Mouse (Mus musculus): ENCODE measurements around the gene Psg23. TPM values are rescaled to one million over a fixed set of nuclear protein-coding genes. Genes with fewer than 3 reads are reported as not detected.
"Not testable (repeated sequence)": the region's sequence is repeated elsewhere in the genome, so short reads cannot be mapped to it uniquely, and the experiment has no call there.

The Psg23 gene
- polyA plus RNA-seq (2016; fragmentation: Nextera tagmentation; extraction: Ambion mirVana) = not detected in 2 replicates

DNA sequence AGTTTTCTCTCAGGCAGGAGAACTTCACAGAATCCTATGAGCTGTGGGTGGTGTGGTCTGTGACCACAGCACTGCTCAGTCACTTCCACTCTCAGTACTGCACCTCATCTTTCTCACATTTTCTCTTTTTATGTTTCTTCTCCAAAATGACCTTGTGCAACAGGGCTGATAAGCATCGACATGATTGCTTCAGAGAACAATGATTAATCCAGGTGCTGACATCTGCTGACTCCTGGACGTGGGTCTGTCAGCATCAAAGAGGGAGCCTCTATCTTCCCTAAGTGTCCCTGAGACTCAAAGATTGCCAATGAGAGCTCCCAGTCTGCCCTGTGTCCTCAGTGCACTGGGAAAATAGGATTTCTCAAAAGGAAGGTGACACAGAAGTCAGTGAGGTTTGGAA, at the start of gene Psg23:
TSS of gene Psg23 (minus strand) at position 101 of the 400 bp plus-strand sequence.
- H3K27ac ChIP-seq; DNase-seq (ENCODE audit: low spot score); H3K4me1 ChIP-seq; H3K27me3 ChIP-seq (ENCODE audit: insufficient read depth, poor library complexity, severe bottlenecking); H3K36me3 ChIP-seq; H3K9me3 ChIP-seq; H3K4me3 ChIP-seq: not testable (repeated sequence)
- 50% methylated on average over 1 of the region's 2 CpGs for WGBS

DNA sequence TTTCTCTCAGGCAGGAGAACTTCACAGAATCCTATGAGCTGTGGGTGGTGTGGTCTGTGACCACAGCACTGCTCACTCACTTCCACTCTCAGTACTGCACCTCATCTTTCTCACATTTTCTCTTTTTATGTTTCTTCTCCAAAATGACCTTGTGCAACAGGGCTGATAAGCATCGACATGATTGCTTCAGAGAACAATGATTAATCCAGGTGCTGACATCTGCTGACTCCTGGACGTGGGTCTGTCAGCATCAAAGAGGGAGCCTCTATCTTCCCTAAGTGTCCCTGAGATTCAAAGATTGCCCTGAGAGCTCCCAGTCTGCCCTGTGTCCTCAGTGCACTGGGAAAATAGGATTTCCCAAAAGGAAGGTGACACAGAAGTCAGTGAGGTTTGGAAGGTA, 40.3 kb upstream of the Psg23 start, which contains the start of gene Psg21:
TSS of gene Psg21 (minus strand) at position 101 of the 400 bp plus-strand sequence.
- H3K27ac ChIP-seq; H3K9me3 ChIP-seq; H3K27me3 ChIP-seq (ENCODE audit: insufficient read depth, poor library complexity, severe bottlenecking); DNase-seq (ENCODE audit: low spot score); H3K36me3 ChIP-seq; H3K4me1 ChIP-seq; H3K4me3 ChIP-seq: not testable (repeated sequence)
- WGBS = 54% methylated on average over 2 of the region's 2 CpGs

DNA sequence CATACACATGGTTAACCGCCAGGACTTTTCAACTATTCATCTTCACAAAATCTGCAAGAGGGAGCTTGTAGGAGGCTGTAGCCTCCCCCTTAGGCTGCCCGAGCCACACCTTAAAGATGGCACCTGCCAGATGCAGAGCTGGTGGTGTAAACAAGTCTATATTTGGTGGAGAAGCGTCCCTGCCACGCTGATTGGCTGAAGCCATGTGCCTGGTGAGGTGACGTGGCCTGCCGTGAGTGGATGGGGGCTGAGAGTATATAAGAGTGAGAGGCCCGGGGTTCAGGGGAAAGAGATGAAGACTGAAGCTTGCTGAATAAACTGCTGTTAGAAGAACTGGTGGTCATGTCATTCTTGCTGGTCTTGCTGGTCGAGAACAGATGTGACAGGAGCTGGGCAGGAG, 10.6 kb upstream of the Psg23 start:
- H3K4me1 ChIP-seq; H3K36me3 ChIP-seq; H3K27me3 ChIP-seq (ENCODE audit: insufficient read depth, poor library complexity, severe bottlenecking); DNase-seq (ENCODE audit: low spot score); H3K27ac ChIP-seq; H3K9me3 ChIP-seq; H3K4me3 ChIP-seq: not testable (repeated sequence)
- 74% methylated on average over 8 of the region's 8 CpGs for WGBS

DNA sequence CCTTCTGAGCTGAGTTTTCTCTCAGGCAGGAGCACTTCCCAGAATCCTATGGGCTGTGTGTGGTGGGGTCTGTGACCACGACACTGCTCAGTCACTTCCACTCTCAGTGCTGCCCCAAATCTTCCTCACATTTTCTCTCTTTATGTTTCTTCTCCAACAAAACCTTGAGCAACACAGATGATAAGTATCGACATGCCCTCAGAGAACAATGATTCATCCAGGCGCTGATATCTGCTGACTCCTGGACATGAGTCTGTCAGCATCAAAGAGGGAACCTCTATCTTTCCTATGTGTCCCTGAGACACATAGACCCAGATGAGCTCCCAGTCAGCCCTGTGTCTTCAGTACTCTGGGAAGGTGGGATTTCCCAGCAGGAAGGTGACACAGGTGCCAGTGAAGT, 49.1 kb downstream of the Psg23 start, which contains the start of gene Psg27:
TSS of gene Psg27 (minus strand) at position 101 of the 400 bp plus-strand sequence.
- Histone ChIP-seq H3K27me3 (ENCODE audit: insufficient read depth, poor library complexity, severe bottlenecking) (no peaks in the 10 kb centered on the region), H3K9me3 (no peaks in the 10 kb centered on the region; the same call in 1 of the 2 replicates)
- WGBS = 74% methylated on average over 3 of the region's 3 CpGs

DNA sequence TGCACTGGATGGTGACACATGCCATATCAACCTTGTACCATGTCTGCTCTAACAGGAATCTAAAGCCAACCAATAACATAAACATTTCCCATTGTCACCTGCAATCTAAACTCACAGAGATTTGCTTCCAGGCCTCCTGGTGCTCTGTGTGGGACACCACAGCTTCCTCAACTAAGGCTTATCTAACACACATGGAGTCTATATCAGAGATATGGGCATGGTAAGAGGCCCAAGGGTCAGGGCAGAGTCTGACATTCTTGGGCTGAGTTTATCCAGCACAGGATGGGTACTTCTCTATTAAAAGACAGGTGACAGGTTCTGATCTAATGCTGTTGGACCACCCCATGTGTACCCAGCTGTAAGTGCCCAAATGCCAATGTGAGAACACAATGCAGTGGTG, 56.5 kb downstream of the Psg23 start:
- no peaks in the 10 kb centered on the region for H3K27me3 ChIP-seq (ENCODE audit: insufficient read depth, poor library complexity, severe bottlenecking)
- no peaks in the 10 kb centered on the region; the same call in none of the 2 replicates for H3K9me3 ChIP-seq
- H3K4me1 ChIP-seq = no peaks in the 10 kb centered on the region
- no peak overlapping the region for H3K4me3 ChIP-seq
- no peaks in the 10 kb centered on the region for H3K36me3 ChIP-seq
- DNase-seq (ENCODE audit: low spot score) = no peak
- H3K27ac ChIP-seq = no peak overlapping the region

More for the DNA sequence above, 49.1 kb downstream of the Psg23 start, which contains the start of gene Psg27:
- H3K4me3 ChIP-seq = no peak within 1 kb of the TSS
- no peak within 1 kb of the TSS for H3K27ac ChIP-seq
- DNase-seq (ENCODE audit: low spot score) = no peak
- H3K36me3 ChIP-seq = no peaks in the 10 kb centered on the region
- no peaks in the 10 kb centered on the region for H3K4me1 ChIP-seq

Other genes starting within 250 kb of the Psg23 start
- not detected in 2 replicates for gene Psg28, start 184.5 kb downstream of the Psg23 start, polyA plus RNA-seq (2016; fragmentation: Nextera tagmentation; extraction: Ambion mirVana)
- not detected in 2 replicates for gene Psg26, start 132.3 kb downstream of the Psg23 start, polyA plus RNA-seq (2016; fragmentation: Nextera tagmentation; extraction: Ambion mirVana)
- not detected in 2 replicates for gene Psg25, start 84.2 kb downstream of the Psg23 start, polyA plus RNA-seq (2016; fragmentation: Nextera tagmentation; extraction: Ambion mirVana)
- not detected in 2 replicates for gene Psg27, start 49.2 kb downstream of the Psg23 start, polyA plus RNA-seq (2016; fragmentation: Nextera tagmentation; extraction: Ambion mirVana)
- gene Psg21, start 40.2 kb upstream of the Psg23 start, polyA plus RNA-seq (2016; fragmentation: Nextera tagmentation; extraction: Ambion mirVana) = not detected in 2 replicates
- not detected in 2 replicates for gene Psg20, start 69.7 kb upstream of the Psg23 start, polyA plus RNA-seq (2016; fragmentation: Nextera tagmentation; extraction: Ambion mirVana)
- gene Psg22, start 101.6 kb upstream of the Psg23 start, polyA plus RNA-seq (2016; fragmentation: Nextera tagmentation; extraction: Ambion mirVana) = not detected in 2 replicates
- gene Psg19, start 182.0 kb upstream of the Psg23 start, polyA plus RNA-seq (2016; fragmentation: Nextera tagmentation; extraction: Ambion mirVana) = not detected in 2 replicates
- not detected in 2 replicates for gene Psg17, start 205.1 kb upstream of the Psg23 start, polyA plus RNA-seq (2016; fragmentation: Nextera tagmentation; extraction: Ambion mirVana)
- 0.04 and 0.21 TPM in 2 replicates for gene Mill2, start 223.5 kb upstream of the Psg23 start, polyA plus RNA-seq (2016; fragmentation: Nextera tagmentation; extraction: Ambion mirVana)